Mouse (Mus musculus) limb, embryonic 10.5 days (tissue): ENCODE results near the gene Lrmda. TPM values are rescaled to one million over a fixed set of nuclear protein-coding genes. Genes with fewer than 3 reads are reported as not detected.

ENCODE experiments used
- DNase-seq: peaks from one replicate; pipeline ENCODE4 v3.0.0-alpha.2; 2017; ENCODE audit warnings: low spot score
- H3K27ac ChIP-seq: fragments of 300-500 bp; sonication (generic); 2 replicates; pipeline ENCODE4 v1.5.1; 2016; ENCODE audit warnings: mild to moderate bottlenecking
- H3K27me3 ChIP-seq: fragments of 300-500 bp; sonication (generic); 2 replicates; pipeline ENCODE4 v1.6.1; 2016; ENCODE audit warnings: low read depth, mild to moderate bottlenecking; ENCODE audit not compliant: poor library complexity, severe bottlenecking
- H3K36me3 ChIP-seq: fragments of 300-500 bp; sonication (generic); 2 replicates; pipeline ENCODE4 v1.6.1; 2016; ENCODE audit warnings: mild to moderate bottlenecking, moderate library complexity
- H3K4me1 ChIP-seq: fragments of 300-500 bp; sonication (generic); 2 replicates; pipeline ENCODE4 v1.6.1; 2016
- H3K4me3 ChIP-seq: fragments of 300-500 bp; sonication (generic); 2 replicates; pipeline ENCODE4 v1.5.1; 2016; ENCODE audit warnings: mild to moderate bottlenecking, moderate library complexity
- H3K9me3 ChIP-seq: fragments of 300-500 bp; sonication (generic); replicated peaks from 2 replicates; pipeline ENCODE4 v1.6.1; 2016; ENCODE audit warnings: mild to moderate bottlenecking
- WGBS: fragments of 180-500 bp; shearing (Covaris S2); methylation state at CpG from one replicate; pipeline ENCODE4 v1.1.7; 2016; 5-methylcytosine and 5-hydroxymethylcytosine counted together
- polyA plus RNA-seq: library from polyadenylated mRNA; unstranded; fragments of >200 nt; fragmentation: Nextera tagmentation; extraction: Ambion mirVana; gene quantifications from 2 replicates; pipeline ENCODE4 v1.2.1, GENCODE M21; 2016

The Lrmda gene
- polyA plus RNA-seq, 1 experiment from 2014 or later = 0.48 TPM

DNA sequence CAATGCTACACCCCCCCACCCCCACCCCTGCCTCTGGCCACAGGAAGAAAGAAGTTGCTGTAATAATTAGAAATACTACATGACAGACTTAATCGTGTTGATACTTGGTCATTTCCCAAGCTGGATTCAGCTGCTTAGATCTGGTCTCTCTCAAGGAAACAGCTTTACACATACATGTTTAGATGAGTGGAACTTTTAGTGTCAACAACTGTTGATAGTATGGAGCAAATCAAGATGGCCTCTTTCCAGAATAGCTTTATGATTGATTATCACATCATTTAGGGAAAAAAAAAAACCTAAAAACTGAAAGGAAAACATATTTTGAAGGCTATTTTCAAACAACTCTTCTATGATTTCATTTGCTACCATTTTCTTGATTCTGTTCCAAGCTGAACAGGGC, 791.0 kb downstream of the Lrmda start:
- H3K27me3 ChIP-seq = peaks cover 55% of the 10 kb centered on the region; the same call in 1 of the 2 replicates
- H3K4me3 ChIP-seq = no peak overlapping the region
- H3K4me1 ChIP-seq = peaks cover 69% of the 10 kb centered on the region
- 68% methylated on average over 1 of the region's 1 CpGs for WGBS
- no peaks in the 10 kb centered on the region for H3K36me3 ChIP-seq
- H3K27ac ChIP-seq = 0 out of 2 replicates have a peak overlapping the region, but pooled peaks have one; percentile 27
- DNase-seq = no peak
- H3K9me3 ChIP-seq = no peaks in the 10 kb centered on the region

GRCm38 (mm10) chr14:22812824-22813223, 793.3 kb downstream of the Lrmda start:
- Histone ChIP-seq H3K27ac (peak overlapping the region; percentile 72), H3K9me3 (no peaks in the 10 kb centered on the region), H3K27me3 (peaks cover 50% of the 10 kb centered on the region; the same call in 1 of the 2 replicates), H3K36me3 (no peaks in the 10 kb centered on the region), H3K4me3 (no peak overlapping the region), H3K4me1 (peaks cover 58% of the 10 kb centered on the region)
- DNase-seq = no peak
- WGBS = 17% methylated on average over 6 of the region's 6 CpGs

GRCm38 (mm10) chr14:22813389-22813788, 793.9 kb downstream of the Lrmda start:
- DNase-seq = peak; percentile 37
- no peaks in the 10 kb centered on the region for H3K9me3 ChIP-seq
- 0 out of 2 replicates have a peak overlapping the region, but pooled peaks have one; percentile 57 for H3K27ac ChIP-seq
- peaks cover 50% of the 10 kb centered on the region; the same call in 1 of the 2 replicates for H3K27me3 ChIP-seq
- 8% methylated on average over 7 of the region's 7 CpGs for WGBS
- H3K4me1 ChIP-seq = peaks cover 58% of the 10 kb centered on the region
- no peaks in the 10 kb centered on the region for H3K36me3 ChIP-seq
- no peak overlapping the region for H3K4me3 ChIP-seq

DNA sequence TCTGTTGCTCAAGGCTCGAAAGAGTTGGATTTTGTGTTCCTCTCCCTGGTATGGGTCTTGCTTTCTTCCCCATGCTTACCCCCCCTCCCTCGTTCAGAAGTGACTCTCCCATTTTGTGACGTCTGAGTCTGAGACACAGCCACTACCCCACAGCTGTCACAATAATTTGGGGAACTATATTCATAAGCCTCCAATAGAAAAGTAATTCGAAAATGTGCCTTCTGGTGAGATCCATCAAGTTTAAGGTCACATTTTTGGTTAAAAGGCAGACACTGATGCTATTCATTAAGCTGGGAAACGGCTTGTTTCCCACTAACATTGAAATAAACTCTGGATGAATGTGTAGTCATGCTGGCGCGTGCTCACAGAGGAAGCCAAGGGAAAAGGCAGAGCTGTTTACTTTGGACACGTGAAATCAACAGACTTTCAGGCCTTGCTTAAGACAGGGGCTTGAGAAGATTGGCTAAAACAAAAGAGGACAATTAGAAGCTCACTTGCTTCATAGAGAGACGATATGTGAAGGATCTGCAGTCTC, 795.4 kb downstream of the Lrmda start:
- H3K36me3 ChIP-seq = no peaks in the 10 kb centered on the region
- H3K9me3 ChIP-seq = no peaks in the 10 kb centered on the region
- WGBS = 64% methylated on average over 9 of the region's 9 CpGs
- DNase-seq = no peak
- no peak overlapping the region for H3K4me3 ChIP-seq
- H3K4me1 ChIP-seq = peaks cover 45% of the 10 kb centered on the region
- H3K27me3 ChIP-seq = peaks cover 37% of the 10 kb centered on the region; the same call in 1 of the 2 replicates
- H3K27ac ChIP-seq = no peak overlapping the region

DNA sequence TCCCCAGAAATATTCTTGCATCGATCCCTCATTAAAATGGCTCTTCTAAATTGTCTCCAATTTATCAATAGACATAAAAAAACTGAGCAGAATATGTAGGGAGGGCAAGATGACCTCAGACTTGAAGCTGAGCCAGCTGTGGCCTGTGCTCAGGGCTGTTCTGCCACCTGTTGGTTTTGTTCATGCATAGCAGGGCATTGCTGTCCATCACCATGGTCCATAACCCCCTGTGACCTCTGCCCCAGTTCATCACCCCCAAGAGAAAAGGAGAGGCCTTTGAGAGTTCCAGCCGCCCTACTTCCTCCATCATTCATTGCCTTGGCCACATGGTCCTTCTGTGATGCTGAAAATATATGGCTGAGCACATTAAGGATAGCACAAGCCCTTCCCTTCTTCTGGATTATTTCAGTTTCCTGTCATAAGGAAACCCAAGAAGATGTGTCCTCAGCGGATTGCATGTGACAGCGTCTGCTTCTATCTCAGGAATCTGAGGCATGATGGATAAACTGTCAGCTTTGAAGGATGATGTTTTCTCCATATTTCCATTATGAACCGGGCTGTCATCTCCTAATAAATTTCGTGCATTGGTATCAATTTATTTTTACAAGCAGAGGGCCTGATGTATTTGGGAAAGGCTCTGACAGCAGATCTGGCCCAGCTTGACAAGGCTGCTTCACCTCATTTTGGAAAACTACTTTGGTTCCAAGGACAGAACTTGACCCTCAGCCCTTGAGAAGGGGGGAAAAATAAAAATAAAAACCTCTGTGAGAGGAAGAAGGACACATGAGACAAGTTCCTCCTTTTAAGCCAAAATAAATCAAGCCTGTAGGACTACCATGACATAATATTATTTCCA, 798.1 kb downstream of the Lrmda start:
- H3K27ac ChIP-seq = no peak overlapping the region
- DNase-seq = peak; percentile 59
- peaks cover 40% of the 10 kb centered on the region for H3K4me1 ChIP-seq
- no peaks in the 10 kb centered on the region for H3K9me3 ChIP-seq
- peaks cover 13% of the 10 kb centered on the region; the same call in 1 of the 2 replicates for H3K27me3 ChIP-seq
- H3K4me3 ChIP-seq = no peak overlapping the region
- WGBS = 65% methylated on average over 6 of the region's 6 CpGs
- no peaks in the 10 kb centered on the region for H3K36me3 ChIP-seq

DNA sequence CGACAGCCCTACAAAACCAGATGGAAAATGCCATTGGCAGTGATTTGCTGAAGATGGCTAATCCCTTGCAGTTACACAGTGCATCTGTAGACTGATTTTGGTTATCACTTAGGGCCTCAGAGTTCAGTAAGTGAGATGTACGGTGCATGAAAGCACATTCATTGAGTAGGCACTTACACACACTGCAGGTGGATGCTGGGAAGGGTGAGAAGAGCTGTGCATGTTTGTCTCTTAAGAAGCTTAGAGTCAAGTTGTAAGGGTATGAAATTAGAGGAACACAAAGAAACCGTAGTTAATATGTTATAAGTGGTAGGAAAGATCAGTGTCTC, 798.7 kb downstream of the Lrmda start:
- Histone ChIP-seq H3K27me3 (peaks cover 13% of the 10 kb centered on the region; the same call in 1 of the 2 replicates), H3K9me3 (no peaks in the 10 kb centered on the region), H3K4me3 (no peak overlapping the region), H3K27ac (no peak overlapping the region), H3K36me3 (no peaks in the 10 kb centered on the region), H3K4me1 (peaks cover 34% of the 10 kb centered on the region)
- WGBS = 71% methylated on average over 3 of the region's 3 CpGs
- DNase-seq = no peak

- DNase-seq = no peak
- no peaks in the 10 kb centered on the region for H3K36me3 ChIP-seq
- H3K9me3 ChIP-seq = no peaks in the 10 kb centered on the region
- peaks cover 6% of the 10 kb centered on the region for H3K4me1 ChIP-seq
- no peak overlapping the region for H3K4me3 ChIP-seq
- H3K27ac ChIP-seq = no peak overlapping the region
- WGBS = 77% methylated on average over 3 of the region's 3 CpGs
- H3K27me3 ChIP-seq = no peaks in the 10 kb centered on the region
Observed at GRCm38 (mm10) chr14:22822942-22823341, 803.4 kb downstream of the Lrmda start.

GRCm38 (mm10) chr14:22826825-22827224, 807.3 kb downstream of the Lrmda start:
- Histone ChIP-seq H3K4me3 (no peak overlapping the region), H3K27ac (no peak overlapping the region), H3K36me3 (no peaks in the 10 kb centered on the region), H3K9me3 (no peaks in the 10 kb centered on the region), H3K27me3 (no peaks in the 10 kb centered on the region), H3K4me1 (no peaks in the 10 kb centered on the region)
- 85% methylated on average over 3 of the region's 3 CpGs for WGBS
- no peak for DNase-seq

GRCm38 (mm10) chr14:22837058-22837457, 817.5 kb downstream of the Lrmda start:
- Histone ChIP-seq H3K9me3 (no peaks in the 10 kb centered on the region), H3K27ac (no peak overlapping the region), H3K36me3 (no peaks in the 10 kb centered on the region), H3K4me3 (no peak overlapping the region), H3K4me1 (no peaks in the 10 kb centered on the region), H3K27me3 (no peaks in the 10 kb centered on the region)
- no peak for DNase-seq

DNA sequence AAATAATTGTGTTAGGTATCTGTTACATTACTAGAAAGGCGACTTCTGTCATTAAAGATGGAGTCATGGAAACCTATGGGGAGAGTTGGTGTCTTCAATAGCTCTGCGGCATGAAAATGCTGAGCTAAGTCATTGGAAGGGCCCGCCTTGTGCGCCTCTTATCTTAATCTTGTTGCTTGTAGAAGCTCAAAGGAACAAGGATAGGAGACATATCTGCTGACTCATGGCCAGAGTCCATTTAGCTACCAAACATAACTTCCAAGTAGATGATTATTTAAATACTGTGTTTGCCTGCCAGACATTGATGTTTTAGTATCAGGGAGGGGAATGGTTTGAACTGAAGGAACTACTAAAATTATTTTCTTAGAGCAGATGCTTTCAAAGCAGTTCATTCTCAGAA, 821.6 kb downstream of the Lrmda start:
- no peak for DNase-seq
- no peak overlapping the region for H3K27ac ChIP-seq
- no peaks in the 10 kb centered on the region for H3K27me3 ChIP-seq
- no peaks in the 10 kb centered on the region for H3K9me3 ChIP-seq
- 0 out of 2 replicates have a peak, but pooled peaks cover 9% of the 10 kb centered on the region for H3K4me1 ChIP-seq
- WGBS = 93% methylated on average over 4 of the region's 4 CpGs
- H3K36me3 ChIP-seq = no peaks in the 10 kb centered on the region
- H3K4me3 ChIP-seq = no peak overlapping the region

DNA sequence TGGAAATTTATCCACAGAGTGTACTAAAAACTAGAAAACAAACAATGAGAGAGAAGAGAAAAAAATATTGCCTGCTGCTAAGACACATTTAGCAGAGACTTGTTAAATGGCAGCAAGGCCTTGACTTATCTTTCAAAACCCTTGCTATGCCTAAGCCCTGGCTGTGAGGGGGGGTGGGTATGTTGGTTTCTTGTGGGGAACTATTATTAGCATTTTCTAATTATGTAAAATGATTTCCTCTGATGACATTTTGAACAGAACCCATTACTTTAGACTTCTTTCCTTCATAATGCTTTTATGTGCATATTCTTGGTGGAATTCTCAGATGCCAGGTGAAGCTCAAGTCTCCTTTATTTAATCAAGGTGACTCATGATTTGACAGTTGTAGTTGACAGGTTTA, 824.5 kb downstream of the Lrmda start:
- 0 out of 2 replicates have a peak, but pooled peaks cover 9% of the 10 kb centered on the region for H3K4me1 ChIP-seq
- H3K27me3 ChIP-seq = no peaks in the 10 kb centered on the region
- H3K36me3 ChIP-seq = no peaks in the 10 kb centered on the region
- no peaks in the 10 kb centered on the region for H3K9me3 ChIP-seq
- no peak overlapping the region for H3K4me3 ChIP-seq
- H3K27ac ChIP-seq = no peak overlapping the region
- DNase-seq = no peak

DNA sequence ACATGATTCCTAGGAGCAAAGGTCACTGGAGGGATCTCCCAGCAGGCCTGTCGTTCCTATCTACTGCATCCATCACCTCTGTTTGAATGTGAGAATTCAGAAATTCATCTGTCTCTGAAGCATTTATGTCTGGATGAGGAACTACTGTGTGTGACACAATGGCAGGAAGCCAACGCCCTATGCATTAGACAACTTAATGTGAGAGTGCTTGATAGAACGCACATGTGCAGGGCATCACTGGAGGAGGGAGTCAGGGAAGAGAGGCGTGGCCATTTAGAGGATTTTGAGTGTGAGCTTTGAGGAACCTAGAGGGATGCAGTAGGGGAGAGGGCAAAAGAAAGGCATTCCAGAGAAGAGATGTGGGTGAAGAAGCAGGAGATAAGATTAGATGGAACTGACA, 825.9 kb downstream of the Lrmda start:
- 87% methylated on average over 4 of the region's 4 CpGs for WGBS
- no peaks in the 10 kb centered on the region for H3K36me3 ChIP-seq
- no peaks in the 10 kb centered on the region for H3K27me3 ChIP-seq
- H3K27ac ChIP-seq = no peak overlapping the region
- DNase-seq = no peak
- no peak overlapping the region for H3K4me3 ChIP-seq
- H3K4me1 ChIP-seq = 0 out of 2 replicates have a peak, but pooled peaks cover 9% of the 10 kb centered on the region
- no peaks in the 10 kb centered on the region for H3K9me3 ChIP-seq

- H3K27ac ChIP-seq = no peak overlapping the region
- no peaks in the 10 kb centered on the region for H3K27me3 ChIP-seq
- H3K36me3 ChIP-seq = no peaks in the 10 kb centered on the region
- H3K9me3 ChIP-seq = no peaks in the 10 kb centered on the region
- no peak overlapping the region for H3K4me3 ChIP-seq
- 0 out of 2 replicates have a peak, but pooled peaks cover 9% of the 10 kb centered on the region for H3K4me1 ChIP-seq
- DNase-seq = no peak
- WGBS = 77% methylated on average over 5 of the region's 5 CpGs
Observed at GRCm38 (mm10) chr14:22847011-22847786, 827.7 kb downstream of the Lrmda start.
